ENCODE assay signal across 37 mouse cellular contexts in the genomic region with DNA sequence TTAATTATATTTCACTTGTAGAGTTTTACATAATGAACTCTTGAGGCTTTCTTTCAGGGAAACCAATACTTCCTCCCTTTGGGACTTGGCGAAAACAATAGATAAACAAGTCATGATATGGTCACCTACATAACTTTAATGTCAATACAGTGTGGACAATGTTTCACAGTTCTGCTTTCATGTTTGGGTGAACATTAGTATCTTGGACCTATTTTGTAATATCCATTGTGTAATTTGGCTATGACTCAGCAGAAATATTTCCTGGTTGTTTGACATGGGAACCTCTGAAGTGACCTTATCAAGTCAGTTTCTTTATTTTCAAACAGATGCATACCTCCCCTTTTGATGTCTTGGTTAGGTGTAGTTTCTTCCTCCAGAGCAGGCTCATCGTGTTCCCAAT. TPM values are rescaled to one million over a fixed set of nuclear protein-coding genes. Genes with fewer than 3 reads are reported as not detected.
"Had no signal": no experiment of that assay in that cellular context is flagged by ENCODE, and none has a peak within 500 bp of the region (broad histone marks: within the 10 kb centered on the region; RNA-seq: fewer than 3 reads in every experiment).

No protein-coding gene starts in this region.

- ATAC-seq: inflammation-experienced regulatory T-cells, adult 6 months; intestine, embryonic 15.5 days; intestine, postnatal 0 days had no signal

- H3K9me3 ChIP-seq: heart, embryonic 12.5 days; hindbrain, embryonic 12.5 days; hindbrain, embryonic 15.5 days; intestine, embryonic 15.5 days; limb, embryonic 10.5 days; liver, embryonic 13.5 days had no signal

- H3K27me3 ChIP-seq: heart, embryonic 12.5 days; hindbrain, embryonic 12.5 days; hindbrain, embryonic 15.5 days; intestine, embryonic 15.5 days; limb, embryonic 12.5 days; liver, embryonic 13.5 days; liver, embryonic 15.5 days had no signal

- DNase-seq: gastrocnemius, adult 2 months; gastrocnemius, postnatal 10 days; gastrocnemius, postnatal 25 days; heart, adult 11 months; heart, adult 2 months; heart, postnatal 10 days; heart, postnatal 4 days; kidney, adult 18-20 months; kidney, adult 8-10 months; kidney, postnatal 10 days; kidney, postnatal 25 days; kidney, postnatal 4 days; liver; liver, embryonic 13.5 days had no signal

- H3K36me3 ChIP-seq: heart, embryonic 12.5 days; hindbrain, embryonic 10.5 days; hindbrain, embryonic 12.5 days; hindbrain, embryonic 15.5 days; intestine, embryonic 15.5 days; limb, embryonic 10.5 days; limb, embryonic 12.5 days; liver, embryonic 13.5 days; liver, embryonic 15.5 days had no signal

- H3K4me1 ChIP-seq: heart, embryonic 12.5 days; hindbrain, embryonic 10.5 days; hindbrain, embryonic 12.5 days; hindbrain, embryonic 15.5 days; intestine, embryonic 15.5 days; limb, embryonic 10.5 days; limb, embryonic 12.5 days; liver, embryonic 13.5 days; liver, embryonic 15.5 days had no signal

- H3K9ac ChIP-seq: heart, embryonic 12.5 days; hindbrain, embryonic 12.5 days; hindbrain, embryonic 15.5 days; intestine, embryonic 15.5 days; limb, embryonic 12.5 days; liver, embryonic 13.5 days; liver, embryonic 15.5 days had no signal

- H3K4me2 ChIP-seq: heart, embryonic 12.5 days; hindbrain, embryonic 12.5 days; hindbrain, embryonic 15.5 days; intestine, embryonic 15.5 days; limb, embryonic 12.5 days; liver, embryonic 13.5 days; liver, embryonic 15.5 days had no signal

- H3K27ac ChIP-seq: gastrocnemius, adult 2 months; heart, adult 2 months; hindbrain, embryonic 10.5 days; hindbrain, embryonic 12.5 days; hindbrain, embryonic 15.5 days; intestine, embryonic 15.5 days; layer of hippocampus, adult 2 months; left cerebral cortex, adult 2 months; limb, embryonic 10.5 days; limb, embryonic 12.5 days; liver, embryonic 13.5 days; liver, embryonic 15.5 days had no signal

- H3K4me3 ChIP-seq: gastrocnemius, adult 2 months; heart, adult 2 months; heart, embryonic 12.5 days; hindbrain, embryonic 10.5 days; hindbrain, embryonic 12.5 days; hindbrain, embryonic 15.5 days; intestine, embryonic 15.5 days; layer of hippocampus, adult 2 months; left cerebral cortex, adult 2 months; limb, embryonic 10.5 days; limb, embryonic 12.5 days; liver, embryonic 13.5 days; liver, embryonic 15.5 days had no signal

RNA-seq across cellular contexts. Expression of gene Gm1330, which starts 1.8 kb away (rescaled TPM):
- total RNA-seq: gastrocnemius, adult 2 months; gastrocnemius, postnatal 10 days; gastrocnemius, postnatal 25 days; gastrocnemius, postnatal 4 days; heart, adult 2 months; heart, postnatal 10 days; heart, postnatal 25 days; heart, postnatal 4 days; layer of hippocampus, adult 2 months; layer of hippocampus, postnatal 10 days; layer of hippocampus, postnatal 25 days; left cerebral cortex, adult 2 months; left cerebral cortex, postnatal 14 days; left cerebral cortex, postnatal 36 days had no signal
- polyA plus RNA-seq: heart, adult 2 months; heart, embryonic 12.5 days; heart, embryonic 14.5 days; heart, embryonic 16.5 days; hindbrain, embryonic 10.5 days; hindbrain, embryonic 12.5 days; hindbrain, embryonic 15.5 days; inflammation-experienced regulatory T-cells, adult 6 months; intestine, embryonic 15.5 days; intestine, postnatal 0 days; kidney, embryonic 14.5 days; kidney, embryonic 16.5 days; limb, embryonic 10.5 days; limb, embryonic 12.5 days; limb, embryonic 14.5 days; liver, embryonic 13.5 days; liver, embryonic 15.5 days had no signal

RNA-seq across cellular contexts. Expression of gene Gm10750, which starts 12.2 kb away (rescaled TPM):
- total RNA-seq: gastrocnemius, adult 2 months; gastrocnemius, postnatal 10 days; gastrocnemius, postnatal 25 days; gastrocnemius, postnatal 4 days; heart, adult 2 months; heart, postnatal 10 days; heart, postnatal 25 days; heart, postnatal 4 days; layer of hippocampus, adult 2 months; layer of hippocampus, postnatal 10 days; layer of hippocampus, postnatal 25 days; left cerebral cortex, adult 2 months; left cerebral cortex, postnatal 14 days; left cerebral cortex, postnatal 36 days had no signal
- polyA plus RNA-seq: heart, adult 2 months; heart, embryonic 12.5 days; heart, embryonic 14.5 days; heart, embryonic 16.5 days; hindbrain, embryonic 10.5 days; hindbrain, embryonic 12.5 days; hindbrain, embryonic 15.5 days; inflammation-experienced regulatory T-cells, adult 6 months; intestine, embryonic 15.5 days; intestine, postnatal 0 days; kidney, embryonic 14.5 days; kidney, embryonic 16.5 days; limb, embryonic 10.5 days; limb, embryonic 12.5 days; limb, embryonic 14.5 days; liver, embryonic 13.5 days; liver, embryonic 15.5 days had no signal
